Mouse (Mus musculus): ENCODE data around the gene Ctrl.
A peak's percentile ranks its signal among the peaks of the same experiment; 100 is the strongest.

The Ctrl gene

DNA sequence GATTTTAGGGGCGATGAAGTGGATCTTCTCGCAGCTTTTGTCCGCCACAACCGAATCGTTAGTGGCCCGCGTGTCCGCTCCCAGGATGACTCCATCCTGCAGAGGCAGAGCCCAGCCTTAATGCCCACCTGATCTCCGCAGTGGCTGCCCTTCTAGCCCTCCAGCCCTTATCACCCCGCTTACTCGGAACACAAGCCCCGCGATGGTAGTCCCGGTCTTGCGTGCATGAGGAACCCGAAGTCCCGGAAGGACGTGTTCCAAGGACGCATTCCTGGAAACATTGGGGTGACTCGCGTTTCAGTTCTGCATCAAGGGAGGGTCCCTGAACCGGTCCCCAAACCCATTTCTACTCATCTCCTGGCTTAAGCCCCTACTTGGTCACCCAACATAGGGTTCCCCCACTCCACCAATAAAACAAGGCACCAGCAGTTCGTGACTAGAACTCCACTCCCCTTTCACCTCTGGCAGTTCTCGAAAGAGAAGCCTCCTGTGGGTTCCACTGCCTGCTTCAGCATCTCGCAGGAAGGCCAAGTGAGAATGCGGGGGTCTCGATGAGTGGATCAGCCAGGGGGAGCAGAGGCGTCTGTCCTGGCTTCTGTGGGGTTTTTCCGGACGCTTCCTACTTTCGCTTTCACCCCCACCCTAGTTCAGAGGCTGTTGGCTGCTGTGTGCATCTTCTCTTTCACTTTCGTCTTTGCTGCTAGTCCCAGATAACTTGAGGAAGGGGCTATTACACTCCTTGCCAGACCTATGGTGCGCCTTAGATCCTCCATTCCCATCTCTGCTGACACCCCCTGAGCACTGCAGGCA is 4.0 kb upstream of the Ctrl start:
- peak; percentile 66 for DNase-seq (ENCODE audit: low read depth, low spot score)

DNA sequence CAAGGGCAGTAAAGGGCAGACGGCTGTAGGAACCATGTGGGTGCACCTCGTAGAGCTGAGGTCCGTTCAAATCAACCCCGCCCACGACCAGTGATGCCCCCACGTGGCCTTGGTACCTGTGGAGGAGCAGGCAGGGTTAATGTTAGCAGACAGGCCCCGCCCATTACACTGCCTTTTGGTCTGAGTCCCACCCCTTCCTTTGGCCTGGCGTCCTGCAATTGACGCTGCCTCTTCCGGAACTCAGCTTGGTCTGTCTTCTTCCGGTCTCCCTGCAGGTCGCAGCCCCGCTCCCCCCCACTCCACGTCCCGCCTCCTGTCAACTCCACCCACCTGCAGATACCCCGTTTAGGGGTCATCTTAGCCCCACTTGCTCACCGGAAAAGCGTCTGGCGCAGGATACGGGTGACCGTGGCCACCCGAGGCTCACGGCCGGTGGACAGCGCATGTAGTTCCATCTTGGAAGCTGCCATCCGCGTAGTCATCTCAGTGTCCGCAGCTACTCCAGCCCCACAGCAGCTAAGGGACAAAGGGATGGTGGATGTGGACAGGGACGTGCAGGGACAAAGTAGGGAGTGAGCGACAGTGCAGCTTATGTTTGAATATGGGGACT is 3.3 kb upstream of the Ctrl start:
- DNase-seq (ENCODE audit: low read depth, low spot score) = peak; percentile 98

DNA sequence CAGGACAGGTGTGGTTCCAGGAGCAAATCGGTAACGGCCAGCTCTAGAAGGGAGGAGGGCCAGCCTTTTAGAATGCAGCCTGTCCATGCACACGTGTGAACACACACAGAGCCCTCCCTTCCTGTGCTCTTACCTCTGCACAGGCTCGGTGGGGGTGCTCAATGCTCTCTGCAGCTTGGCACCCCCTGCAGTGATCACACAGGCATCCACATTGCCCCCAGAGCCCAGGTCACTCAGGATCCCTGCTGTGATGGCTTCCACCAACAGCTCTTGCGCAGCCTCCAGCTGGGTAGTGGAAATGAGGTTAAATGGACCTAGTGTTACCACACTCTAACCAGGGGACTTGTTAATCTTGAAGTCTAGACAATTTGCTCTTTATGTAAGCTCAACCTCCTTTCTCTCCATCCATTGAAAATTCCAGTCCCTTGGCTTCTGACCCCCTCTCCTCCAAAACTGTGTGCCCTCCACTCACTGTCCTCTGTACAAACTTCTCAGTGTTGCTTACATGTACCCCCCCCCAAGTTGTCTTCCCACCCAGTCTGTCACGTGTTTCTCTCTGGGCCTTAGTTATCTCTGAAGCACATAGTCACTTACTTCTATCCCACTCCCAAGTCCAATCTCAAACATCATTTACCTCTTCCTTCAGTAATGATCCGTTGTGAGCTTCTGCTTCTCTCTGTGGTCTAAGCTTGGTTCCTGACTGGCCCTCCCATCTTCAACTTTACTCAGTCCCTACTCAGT is 2.4 kb upstream of the Ctrl start:
- DNase-seq (ENCODE audit: low read depth, low spot score) = no peak

DNA sequence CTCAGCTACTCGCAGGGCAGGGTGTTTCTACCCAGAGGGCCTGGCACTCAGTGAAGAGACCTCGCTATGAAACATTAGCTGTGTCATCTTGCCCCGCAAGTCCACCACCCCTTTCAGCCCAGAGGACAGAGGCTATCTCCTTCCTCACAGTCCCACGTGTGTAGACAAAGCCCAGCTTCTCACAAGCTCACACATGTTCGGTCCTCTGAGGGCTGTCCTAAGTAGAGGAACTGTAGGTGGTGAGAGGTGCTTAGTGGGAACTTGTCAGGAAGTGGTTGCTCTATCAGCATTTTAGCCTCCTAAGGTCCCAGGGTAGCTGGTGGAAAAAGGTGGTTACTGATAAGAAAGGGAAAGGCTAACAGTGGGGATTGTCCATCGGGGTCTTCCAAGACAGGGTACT is 1.4 kb upstream of the Ctrl start:
- DNase-seq (ENCODE audit: low read depth, low spot score) = no peak

DNA sequence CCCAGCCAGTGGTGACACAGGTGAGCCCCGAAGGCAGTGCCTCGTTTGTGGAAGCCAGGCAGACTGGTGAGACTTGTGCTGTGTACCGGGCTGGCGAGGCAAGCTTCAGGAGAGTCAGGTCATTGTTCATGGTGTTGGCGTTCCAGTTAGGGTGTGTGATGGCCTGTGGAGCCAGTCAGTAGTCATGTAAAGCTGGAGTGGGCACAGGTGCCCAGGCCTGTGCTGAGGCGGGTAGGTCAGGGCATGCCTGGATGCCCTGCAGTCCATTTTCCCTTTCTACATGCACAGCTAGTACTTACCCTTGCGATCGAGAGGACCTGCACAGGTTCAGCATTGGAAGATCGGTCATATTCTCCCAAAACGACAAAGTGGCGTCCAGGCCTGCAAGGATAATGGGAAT is 1.1 kb downstream of the Ctrl start:
- no peak for DNase-seq (ENCODE audit: low read depth, low spot score)

DNA sequence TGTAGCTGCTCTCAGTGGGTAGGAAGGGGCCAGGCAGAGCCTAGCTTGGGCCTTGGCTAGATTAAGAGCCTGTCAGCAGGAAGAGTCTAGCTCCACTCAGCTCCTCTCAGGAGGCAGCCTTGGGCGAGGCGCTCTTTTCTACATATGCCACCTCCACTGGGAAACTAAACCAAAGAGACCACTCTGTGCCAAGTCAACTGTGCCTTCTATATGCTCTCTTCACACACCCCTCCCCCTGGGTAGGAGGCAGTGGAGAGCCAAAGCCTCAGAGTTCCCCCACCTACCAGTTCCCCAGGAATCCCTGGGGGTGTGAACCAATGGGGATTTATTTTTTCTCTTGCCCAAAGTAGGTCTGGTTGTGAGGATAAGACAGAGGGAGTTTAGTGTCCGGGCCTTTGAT is 2.4 kb downstream of the Ctrl start:
- peak; percentile 81 for DNase-seq (ENCODE audit: low read depth, low spot score)

DNA sequence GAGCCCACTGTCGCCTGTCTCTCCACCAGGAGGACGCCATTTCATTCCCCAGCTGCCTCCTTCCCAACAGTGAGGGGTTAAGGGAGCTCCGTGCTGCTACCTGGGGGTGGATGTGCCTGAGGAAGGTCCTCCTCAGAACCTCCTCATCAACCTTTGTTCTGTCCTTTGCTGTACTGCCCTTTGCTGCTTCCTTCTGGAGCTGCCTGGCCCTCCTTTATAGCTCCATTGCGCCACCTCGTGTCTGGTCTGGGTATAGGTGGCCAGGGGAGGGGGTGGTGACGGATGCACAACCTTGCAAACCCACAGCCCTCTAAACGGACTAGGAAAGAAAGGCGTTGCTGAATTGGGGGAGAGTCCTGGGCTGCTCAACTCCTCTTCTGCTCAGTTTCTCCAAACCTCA is 3.1 kb downstream of the Ctrl start:
- peak; percentile 79 for DNase-seq (ENCODE audit: low read depth, low spot score)

DNA sequence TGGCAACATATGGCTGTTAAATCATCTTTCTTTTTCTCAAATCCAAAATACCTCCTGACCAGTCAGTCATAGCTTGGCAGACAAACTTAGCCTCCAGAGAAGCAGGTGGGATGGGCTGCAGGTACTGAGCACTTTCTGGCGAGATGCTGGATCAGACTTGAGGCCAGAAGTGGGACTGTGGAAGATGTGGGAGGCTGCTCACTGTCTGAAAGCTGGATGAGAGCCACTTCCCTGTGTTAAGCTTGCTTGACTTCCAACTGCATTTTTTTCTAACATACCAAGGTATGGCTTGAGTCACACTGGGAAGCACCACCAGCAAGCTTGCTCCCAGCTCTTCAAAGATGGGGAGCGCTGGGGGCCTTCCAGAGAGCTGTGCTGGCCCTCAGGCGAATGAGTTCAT is 8.5 kb downstream of the Ctrl start:
- DNase-seq (ENCODE audit: low read depth, low spot score) = peak; percentile 87

DNA sequence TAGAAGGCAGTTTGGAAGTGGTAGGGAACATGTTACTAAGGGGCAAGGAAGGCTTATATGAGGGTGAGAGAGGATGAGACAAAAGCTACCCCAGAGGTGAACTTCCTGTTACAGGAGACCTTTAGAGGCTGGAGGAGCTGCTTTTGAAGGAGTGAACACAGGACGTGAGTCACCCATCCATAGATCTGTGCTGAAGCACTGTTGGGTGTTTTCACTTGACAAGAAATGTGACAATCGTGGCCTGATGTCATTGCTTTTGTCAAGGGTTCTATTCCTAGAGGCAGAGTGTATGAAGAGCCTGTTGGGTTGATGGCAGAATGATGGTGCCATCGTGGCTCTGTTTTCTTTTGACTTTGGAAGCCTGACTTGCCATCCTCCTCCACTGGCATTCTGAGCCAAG is 14.3 kb downstream of the Ctrl start:
- peak; percentile 66 for DNase-seq (ENCODE audit: low read depth, low spot score)

DNA sequence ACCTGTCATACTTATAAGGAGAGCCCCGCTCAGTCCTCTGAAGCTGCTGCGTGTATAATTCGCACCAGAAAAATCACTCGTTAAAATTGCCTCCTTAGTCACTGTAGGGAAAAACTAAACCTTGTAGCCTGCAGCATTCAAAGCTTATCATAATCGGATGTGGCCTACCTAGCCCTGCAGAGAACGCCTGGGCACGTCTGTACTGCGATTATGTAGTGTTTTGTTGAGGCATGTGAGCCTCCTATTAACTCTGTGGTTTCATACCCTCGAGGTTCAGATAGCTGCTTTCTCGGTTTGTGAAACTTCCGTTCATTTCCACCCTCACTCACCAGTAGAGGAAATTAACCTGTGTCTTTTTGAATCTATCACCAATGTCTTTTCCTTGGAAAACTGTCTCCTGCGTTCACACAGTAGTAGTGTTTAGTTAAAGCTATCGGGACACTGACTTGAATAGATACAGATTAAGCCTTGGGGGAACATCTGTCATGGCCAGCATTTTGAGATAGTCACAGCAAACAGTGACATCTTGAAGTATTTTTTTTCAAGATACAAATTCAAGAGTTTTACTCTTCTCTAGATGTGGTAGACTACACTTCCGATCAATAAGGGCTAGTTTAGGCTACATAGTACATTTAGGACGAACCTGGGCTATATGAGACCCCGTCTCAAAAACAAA is 32.6 kb downstream of the Ctrl start:
- no peak for DNase-seq (ENCODE audit: low read depth, low spot score)

DNA sequence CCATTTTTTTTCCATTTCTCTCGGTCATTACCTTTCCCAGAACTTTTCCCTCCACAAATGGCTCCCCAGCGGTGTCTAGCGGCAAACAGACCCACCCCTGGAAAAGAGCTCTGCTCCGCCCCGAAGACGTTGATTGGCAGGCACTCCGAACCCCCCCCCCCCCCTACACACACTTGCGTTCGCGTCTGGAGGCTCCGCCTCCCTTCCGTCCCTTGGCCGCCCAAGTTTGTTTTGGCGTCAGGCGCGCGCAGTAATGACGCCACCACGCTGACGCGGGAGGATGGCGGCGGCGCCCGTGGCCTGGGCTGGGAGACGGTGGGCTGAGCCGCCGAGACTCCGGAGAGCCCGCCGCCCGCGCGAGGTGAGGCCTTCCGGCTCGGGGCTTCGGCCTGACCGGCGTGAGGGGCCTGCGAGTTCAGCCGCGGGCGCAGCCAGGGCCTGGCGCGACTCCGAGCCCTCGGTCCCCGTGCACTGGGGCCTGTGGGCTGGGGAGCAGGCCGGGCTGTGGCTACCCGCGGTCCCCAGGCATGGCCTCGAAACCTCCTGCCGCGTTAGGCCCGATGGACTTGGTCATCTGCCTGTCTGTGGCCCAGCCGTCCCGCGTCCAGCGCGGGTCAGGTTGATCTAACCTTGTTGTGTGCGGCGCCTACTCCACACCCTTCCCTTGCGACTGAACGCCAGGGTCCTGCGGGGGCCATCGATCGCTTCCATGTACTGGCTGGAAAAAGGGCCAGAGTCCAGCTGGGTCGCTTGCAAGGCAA is 33.3 kb downstream of the Ctrl start, which contains the start of gene Pskh1:
Gene Pskh1 (plus strand): TSS at position 262 of the 761 bp plus-strand sequence.
- peak; percentile 97 for DNase-seq (ENCODE audit: low read depth, low spot score)

DNA sequence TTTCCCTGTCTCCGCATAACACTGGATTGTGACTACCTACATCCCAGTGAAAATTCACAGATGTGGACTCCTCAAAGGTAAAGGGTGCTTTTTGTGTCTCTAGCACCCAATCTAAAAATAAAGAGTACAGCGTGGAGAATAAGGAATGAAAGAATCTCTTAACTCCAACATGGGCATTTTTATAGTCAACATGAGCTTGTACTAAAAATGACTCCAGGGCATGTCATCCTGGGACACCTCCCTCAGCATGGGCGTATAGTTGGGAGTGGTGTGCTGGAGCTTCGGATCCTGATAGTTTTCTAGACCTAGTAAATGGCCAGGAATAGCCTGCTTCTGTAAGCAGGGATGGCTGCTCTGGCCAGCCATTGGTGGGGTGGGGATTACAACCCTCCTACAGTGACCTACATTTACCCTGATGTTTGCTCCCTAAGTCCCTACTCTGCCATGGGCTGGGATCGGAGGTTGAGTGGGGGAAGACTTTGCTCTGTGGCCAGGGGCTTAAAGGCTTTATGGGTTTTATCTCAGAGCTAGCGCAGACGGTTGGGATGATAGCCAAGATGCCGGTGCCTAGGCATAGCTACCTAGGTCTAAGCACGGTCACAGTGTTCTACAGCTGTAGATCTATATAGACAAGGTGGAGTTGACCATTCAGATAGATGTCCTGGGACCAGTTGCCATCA is 35.7 kb downstream of the Ctrl start:
- peak; percentile 56 for DNase-seq (ENCODE audit: low read depth, low spot score)

DNA sequence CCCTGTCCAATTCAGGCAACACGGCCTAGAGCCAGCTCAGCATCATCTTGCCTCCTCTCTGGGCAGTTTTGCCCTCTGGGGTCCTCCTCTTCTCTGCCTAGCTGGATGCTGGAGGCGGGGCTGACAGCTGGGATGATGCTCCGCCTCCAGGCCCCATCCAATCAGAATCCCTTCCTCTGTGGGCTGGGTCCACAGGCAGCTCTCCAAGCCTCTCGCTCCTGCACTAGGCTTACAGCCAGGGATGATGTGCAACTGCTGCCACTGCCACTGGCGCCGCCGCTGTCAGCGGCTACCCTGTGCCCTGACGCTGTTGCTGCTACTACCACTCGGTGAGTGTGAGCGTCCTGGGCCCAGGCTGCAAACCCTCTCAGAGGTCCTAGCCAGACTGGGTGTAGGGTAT is 40.3 kb downstream of the Ctrl start, which contains the start of gene Nrn1l:
Gene Nrn1l (plus strand): TSS at position 229 of the 400 bp plus-strand sequence.
- peak; percentile 93 for DNase-seq (ENCODE audit: low read depth, low spot score)

DNA sequence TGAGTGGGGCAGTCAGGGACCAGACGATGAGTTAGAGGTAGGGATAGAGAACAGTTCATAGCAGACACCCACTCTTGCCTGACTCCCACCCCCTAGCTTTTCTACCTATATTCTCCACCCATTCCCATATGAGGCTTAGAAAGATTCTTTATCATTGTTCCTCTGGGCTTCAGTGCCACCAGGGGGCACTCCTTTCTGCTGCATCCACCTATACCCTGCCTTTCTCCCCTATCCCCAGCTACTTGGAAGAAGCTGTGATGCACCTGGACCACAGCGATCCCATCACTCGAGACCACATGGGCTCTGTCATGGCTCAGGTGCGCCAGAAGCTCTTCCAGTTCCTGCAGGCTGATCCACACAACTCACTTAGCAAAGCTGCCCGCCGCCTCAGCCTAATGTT is 41.2 kb downstream of the Ctrl start:
- DNase-seq (ENCODE audit: low read depth, low spot score) = peak; percentile 63

DNA sequence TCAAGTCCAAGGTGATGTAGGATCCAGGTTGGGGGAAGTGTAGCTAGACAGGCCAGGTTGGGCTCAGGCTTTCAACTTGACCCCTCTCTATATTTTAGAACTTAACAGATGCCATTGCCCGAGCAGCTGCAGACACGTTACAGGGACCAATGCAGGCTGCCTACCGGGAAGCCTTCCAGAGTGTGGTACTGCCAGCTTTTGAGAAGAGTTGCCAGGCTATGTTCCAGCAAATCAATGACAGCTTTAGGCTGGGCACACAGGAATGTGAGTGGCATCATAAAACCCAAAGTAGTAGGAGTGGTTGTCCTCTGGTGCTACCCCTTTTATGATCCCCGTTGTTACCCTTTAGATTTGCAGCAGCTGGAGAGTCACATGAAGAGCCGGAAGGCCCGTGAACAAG is 42.8 kb downstream of the Ctrl start:
- DNase-seq (ENCODE audit: low read depth, low spot score) = peak; percentile 79

DNA sequence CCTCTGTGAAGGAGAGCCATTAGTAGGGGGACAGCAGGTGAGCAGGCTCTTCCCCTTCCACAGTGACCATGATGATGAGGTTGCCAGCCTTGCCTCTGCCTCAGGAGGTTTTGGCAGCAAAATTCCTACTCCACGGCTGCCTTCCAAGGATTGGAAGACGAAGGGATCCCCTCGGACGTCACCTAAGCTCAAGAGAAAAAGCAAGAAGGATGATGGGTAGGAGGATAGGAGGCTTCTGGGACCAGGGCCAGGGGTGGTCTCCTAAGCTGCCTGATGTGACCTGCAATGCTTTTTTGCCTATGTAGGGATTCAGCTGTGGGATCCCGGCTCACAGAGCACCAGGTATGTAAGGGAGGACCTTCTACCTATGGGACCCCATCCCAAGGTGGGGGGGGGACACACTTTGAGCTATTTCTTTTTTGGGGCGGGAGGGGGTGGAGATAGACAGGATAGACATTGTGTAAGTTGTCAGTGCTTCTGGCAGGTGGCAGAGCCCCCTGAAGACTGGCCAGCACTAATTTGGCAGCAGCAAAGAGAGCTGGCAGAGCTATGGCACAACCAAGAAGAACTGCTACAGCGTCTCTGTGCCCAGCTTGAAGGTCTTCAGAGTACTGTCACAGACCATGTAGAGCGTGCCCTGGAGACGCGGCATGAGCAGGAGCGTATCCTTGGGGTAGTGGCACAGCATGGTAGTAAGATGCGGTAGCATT is 43.8 kb downstream of the Ctrl start:
- no peak for DNase-seq (ENCODE audit: low read depth, low spot score)
